Mouse (Mus musculus): ENCODE data around the gene Acsl4. TPM values are rescaled to one million over a fixed set of nuclear protein-coding genes. Genes with fewer than 3 reads are reported as not detected.
A peak's percentile ranks its signal among the peaks of the same experiment; 100 is the strongest.

Gene Acsl4
- polyA plus RNA-seq, 1 experiment from 2014 or later, result 13.5 TPM

GRCm38 (mm10) chrX:142376747-142377146 lies 13.6 kb downstream of the Acsl4 start:
- 63% methylated on average over 3 of the region's 3 CpGs for WGBS
- no peak overlapping the region for H3K4me2 ChIP-seq (ENCODE audit: low read depth, low read length)
- H3K4me1 ChIP-seq (ENCODE audit: control insufficient read depth, insufficient read depth, low read length), result no peaks in the 10 kb centered on the region
- H3K9me3 ChIP-seq (replicated peaks; ENCODE audit: control insufficient read depth, low read length), result no peaks in the 10 kb centered on the region
- H3K36me3 ChIP-seq (ENCODE audit: control insufficient read depth, insufficient read depth), result no peaks in the 10 kb centered on the region
- no peak overlapping the region for H3K9ac ChIP-seq (ENCODE audit: low read length)
- ATAC-seq (replicated peaks; ENCODE audit: extremely low read depth, insufficient read depth, low FRiP score), result no peak
- H3K4me3 ChIP-seq (ENCODE audit: low read length), result no peak overlapping the region
- H3K27me3 ChIP-seq (ENCODE audit: control insufficient read depth, insufficient read depth, low read length), result no peaks in the 10 kb centered on the region
- no peak overlapping the region for H3K27ac ChIP-seq (ENCODE audit: low read length)

- Histone ChIP-seq H3K27me3 (ENCODE audit: control insufficient read depth, insufficient read depth, low read length) (no peaks in the 10 kb centered on the region), H3K27ac (ENCODE audit: low read length) (no peak overlapping the region), H3K36me3 (ENCODE audit: control insufficient read depth, insufficient read depth) (no peaks in the 10 kb centered on the region), H3K4me3 (ENCODE audit: low read length) (no peak overlapping the region), H3K4me2 (ENCODE audit: low read depth, low read length) (no peak overlapping the region), H3K4me1 (ENCODE audit: control insufficient read depth, insufficient read depth, low read length) (no peaks in the 10 kb centered on the region), H3K9ac (ENCODE audit: low read length) (no peak overlapping the region), H3K9me3 (replicated peaks; ENCODE audit: control insufficient read depth, low read length) (no peaks in the 10 kb centered on the region)
- 86% methylated on average over 4 of the region's 4 CpGs for whole genome bisulfite sequencing
- no peak for ATAC-seq (replicated peaks; ENCODE audit: extremely low read depth, insufficient read depth, low FRiP score)
Observed at GRCm38 (mm10) chrX:142375519-142375918, 14.8 kb downstream of the Acsl4 start.

GRCm38 (mm10) chrX:142372393-142372792 lies 17.9 kb downstream of the Acsl4 start:
- H3K4me2 ChIP-seq (ENCODE audit: low read depth, low read length), result no peak overlapping the region
- no peak overlapping the region for H3K9ac ChIP-seq (ENCODE audit: low read length)
- H3K27ac ChIP-seq (ENCODE audit: low read length), result no peak overlapping the region
- H3K9me3 ChIP-seq (replicated peaks; ENCODE audit: control insufficient read depth, low read length), result no peaks in the 10 kb centered on the region
- no peaks in the 10 kb centered on the region for H3K27me3 ChIP-seq (ENCODE audit: control insufficient read depth, insufficient read depth, low read length)
- H3K36me3 ChIP-seq (ENCODE audit: control insufficient read depth, insufficient read depth), result no peaks in the 10 kb centered on the region
- no peak for ATAC-seq (replicated peaks; ENCODE audit: extremely low read depth, insufficient read depth, low FRiP score)
- 14% methylated on average over 3 of the region's 3 CpGs for WGBS
- no peak overlapping the region for H3K4me3 ChIP-seq (ENCODE audit: low read length)
- no peaks in the 10 kb centered on the region for H3K4me1 ChIP-seq (ENCODE audit: control insufficient read depth, insufficient read depth, low read length)

GRCm38 (mm10) chrX:142369935-142370334 lies 20.4 kb downstream of the Acsl4 start:
- 40% methylated on average over 7 of the region's 7 CpGs for WGBS
- ATAC-seq (replicated peaks; ENCODE audit: extremely low read depth, insufficient read depth, low FRiP score), result no peak
- no peaks in the 10 kb centered on the region for H3K27me3 ChIP-seq (ENCODE audit: control insufficient read depth, insufficient read depth, low read length)

GRCm38 (mm10) chrX:142363882-142364281 lies 26.5 kb downstream of the Acsl4 start:
- Histone ChIP-seq H3K9me3 (replicated peaks; ENCODE audit: control insufficient read depth, low read length) (no peaks in the 10 kb centered on the region), H3K4me2 (ENCODE audit: low read depth, low read length) (no peak overlapping the region), H3K27ac (ENCODE audit: low read length) (no peak overlapping the region), H3K4me3 (ENCODE audit: low read length) (no peak overlapping the region), H3K4me1 (ENCODE audit: control insufficient read depth, insufficient read depth, low read length) (peaks cover 2% of the 10 kb centered on the region; the same call in 1 of the 2 replicates), H3K27me3 (ENCODE audit: control insufficient read depth, insufficient read depth, low read length) (no peaks in the 10 kb centered on the region), H3K36me3 (ENCODE audit: control insufficient read depth, insufficient read depth) (no peaks in the 10 kb centered on the region), H3K9ac (ENCODE audit: low read length) (no peak overlapping the region)
- ATAC-seq (replicated peaks; ENCODE audit: extremely low read depth, insufficient read depth, low FRiP score), result no peak
- WGBS, result 90% methylated on average over 1 of the region's 1 CpGs

More at GRCm38 (mm10) chrX:142369935-142370334, 20.4 kb downstream of the Acsl4 start:
- no peaks in the 10 kb centered on the region for H3K4me1 ChIP-seq (ENCODE audit: control insufficient read depth, insufficient read depth, low read length)
- H3K4me3 ChIP-seq (ENCODE audit: low read length), result no peak overlapping the region
- H3K4me2 ChIP-seq (ENCODE audit: low read depth, low read length), result no peak overlapping the region
- H3K27ac ChIP-seq (ENCODE audit: low read length), result no peak overlapping the region
- no peaks in the 10 kb centered on the region for H3K9me3 ChIP-seq (replicated peaks; ENCODE audit: control insufficient read depth, low read length)
- no peaks in the 10 kb centered on the region for H3K36me3 ChIP-seq (ENCODE audit: control insufficient read depth, insufficient read depth)
- no peak overlapping the region for H3K9ac ChIP-seq (ENCODE audit: low read length)

- Histone ChIP-seq H3K9me3 (replicated peaks; ENCODE audit: control insufficient read depth, low read length) (no peaks in the 10 kb centered on the region), H3K4me3 (ENCODE audit: low read length) (no peak overlapping the region), H3K9ac (ENCODE audit: low read length) (no peak overlapping the region), H3K27ac (ENCODE audit: low read length) (peak overlapping the region; percentile 48; the same call in 1 of the 2 replicates), H3K4me2 (ENCODE audit: low read depth, low read length) (no peak overlapping the region; the same call in 1 of the 2 replicates), H3K36me3 (ENCODE audit: control insufficient read depth, insufficient read depth) (no peaks in the 10 kb centered on the region), H3K27me3 (ENCODE audit: control insufficient read depth, insufficient read depth, low read length) (no peaks in the 10 kb centered on the region), H3K4me1 (ENCODE audit: control insufficient read depth, insufficient read depth, low read length) (peaks cover 2% of the 10 kb centered on the region; the same call in 1 of the 2 replicates)
- ATAC-seq (replicated peaks; ENCODE audit: extremely low read depth, insufficient read depth, low FRiP score), result 0 out of 2 replicates have a peak, but pooled peaks have one; percentile 49
- 62% methylated on average over 7 of the region's 7 CpGs for WGBS
Observed at GRCm38 (mm10) chrX:142359031-142359430, 31.3 kb downstream of the Acsl4 start.

- no peaks in the 10 kb centered on the region for H3K36me3 ChIP-seq (ENCODE audit: control insufficient read depth, insufficient read depth)
- no peaks in the 10 kb centered on the region for H3K27me3 ChIP-seq (ENCODE audit: control insufficient read depth, insufficient read depth, low read length)
- H3K27ac ChIP-seq (ENCODE audit: low read length), result no peak overlapping the region
- no peak overlapping the region for H3K4me2 ChIP-seq (ENCODE audit: low read depth, low read length)
- no peak for ATAC-seq (replicated peaks; ENCODE audit: extremely low read depth, insufficient read depth, low FRiP score)
- no peak overlapping the region for H3K4me3 ChIP-seq (ENCODE audit: low read length)
- 70% methylated on average over 5 of the region's 5 CpGs for WGBS
- H3K9ac ChIP-seq (ENCODE audit: low read length), result no peak overlapping the region
- peaks cover 2% of the 10 kb centered on the region; the same call in 1 of the 2 replicates for H3K4me1 ChIP-seq (ENCODE audit: control insufficient read depth, insufficient read depth, low read length)
- no peaks in the 10 kb centered on the region for H3K9me3 ChIP-seq (replicated peaks; ENCODE audit: control insufficient read depth, low read length)
Observed at GRCm38 (mm10) chrX:142358427-142358826, 31.9 kb downstream of the Acsl4 start.

- no peak overlapping the region for H3K4me2 ChIP-seq (ENCODE audit: low read depth, low read length)
- H3K27me3 ChIP-seq (ENCODE audit: control insufficient read depth, insufficient read depth, low read length), result no peaks in the 10 kb centered on the region
- H3K36me3 ChIP-seq (ENCODE audit: control insufficient read depth, insufficient read depth), result peaks cover 3% of the 10 kb centered on the region
- H3K9me3 ChIP-seq (replicated peaks; ENCODE audit: control insufficient read depth, low read length), result no peaks in the 10 kb centered on the region
- no peak for ATAC-seq (replicated peaks; ENCODE audit: extremely low read depth, insufficient read depth, low FRiP score)
- no peak overlapping the region for H3K9ac ChIP-seq (ENCODE audit: low read length)
- no peaks in the 10 kb centered on the region for H3K4me1 ChIP-seq (ENCODE audit: control insufficient read depth, insufficient read depth, low read length)
- no peak overlapping the region for H3K4me3 ChIP-seq (ENCODE audit: low read length)
- WGBS, result 89% methylated on average over 6 of the region's 6 CpGs
- H3K27ac ChIP-seq (ENCODE audit: low read length), result no peak overlapping the region
Observed at GRCm38 (mm10) chrX:142336207-142336606, 54.1 kb downstream of the Acsl4 start.

- H3K4me1 ChIP-seq (ENCODE audit: control insufficient read depth, insufficient read depth, low read length), result no peaks in the 10 kb centered on the region
- no peaks in the 10 kb centered on the region for H3K9me3 ChIP-seq (replicated peaks; ENCODE audit: control insufficient read depth, low read length)
- no peak overlapping the region for H3K4me2 ChIP-seq (ENCODE audit: low read depth, low read length)
- no peak for ATAC-seq (replicated peaks; ENCODE audit: extremely low read depth, insufficient read depth, low FRiP score)
- 84% methylated on average over 5 of the region's 5 CpGs for WGBS
- no peak overlapping the region for H3K27ac ChIP-seq (ENCODE audit: low read length)
- peaks cover 3% of the 10 kb centered on the region for H3K36me3 ChIP-seq (ENCODE audit: control insufficient read depth, insufficient read depth)
- H3K4me3 ChIP-seq (ENCODE audit: low read length), result no peak overlapping the region
- H3K27me3 ChIP-seq (ENCODE audit: control insufficient read depth, insufficient read depth, low read length), result no peaks in the 10 kb centered on the region
- no peak overlapping the region for H3K9ac ChIP-seq (ENCODE audit: low read length)
Observed at GRCm38 (mm10) chrX:142335502-142335901, 54.8 kb downstream of the Acsl4 start.

Data from heart, embryonic 16.5 days (tissue).